Mouse (Mus musculus): ENCODE results near the gene Iqgap3.

DNA sequence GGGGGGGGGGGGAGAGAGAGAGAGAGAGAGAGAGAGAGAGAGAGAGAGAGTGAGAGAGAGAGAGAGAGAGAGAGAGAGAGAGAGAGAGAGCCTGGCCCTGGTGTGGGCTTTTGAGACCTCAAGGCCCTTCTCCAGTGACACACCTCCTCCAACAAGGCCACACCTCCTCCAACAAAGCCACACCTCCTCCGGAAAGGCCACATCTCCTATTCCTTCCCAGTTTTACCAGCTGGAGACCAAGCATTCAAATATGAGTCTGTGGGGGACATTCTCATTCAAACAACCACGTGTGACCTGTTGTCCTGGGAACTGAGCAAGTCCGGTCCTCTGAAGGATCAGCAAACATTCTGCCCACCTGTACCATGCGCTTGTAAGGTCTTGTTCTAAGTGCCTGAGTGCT, 47.2 kb downstream of the Iqgap3 start:
- no peak for TF ChIP-seq CTCF (IDR thresholded peaks at IDR 0.05; ENCODE audit: borderline replicate concordance, control insufficient read depth, extremely low read depth, insufficient read depth, low read length, poor library complexity)
- TF ChIP-seq POLR2A (IDR thresholded peaks at IDR 0.05; ENCODE audit: control insufficient read depth, extremely low read depth, insufficient read depth, low read length, poor library complexity), result no peak

Data from thymus, adult 2 months (tissue).